15 mouse cellular contexts compared by ENCODE assay signal in genomic region chrX:100734359-100734758, GRCm38 (mm10). TPM values are rescaled to one million over a fixed set of nuclear protein-coding genes. Genes with fewer than 3 reads are reported as not detected.
"Had no signal": no experiment of that assay in that cellular context is flagged by ENCODE, and none has a peak within 500 bp of the region (broad histone marks: within the 10 kb centered on the region; RNA-seq: fewer than 3 reads in every experiment).

No protein-coding gene starts in this region.

- H3K27me3 ChIP-seq: neural tube, embryonic 12.5 days had no signal

- ATAC-seq: hindbrain, postnatal 0 days; liver, postnatal 0 days; midbrain, embryonic 15.5 days had no signal

- H3K9ac ChIP-seq: liver, embryonic 13.5 days; liver, postnatal 0 days; lung, embryonic 15.5 days; midbrain, embryonic 15.5 days; neural tube, embryonic 12.5 days; stomach, embryonic 15.5 days had no signal

- H3K4me3 ChIP-seq: left cerebral cortex, adult 2 months; limb, embryonic 10.5 days; liver, embryonic 13.5 days; lung, embryonic 15.5 days; megakaryocyte, embryonic 14.5 days; midbrain, embryonic 15.5 days; neural tube, embryonic 12.5 days; stomach, embryonic 15.5 days had no signal

- H3K27ac ChIP-seq: hindbrain, postnatal 0 days; left cerebral cortex, adult 2 months; limb, embryonic 10.5 days; liver, embryonic 13.5 days; lung, embryonic 15.5 days; macrophage; midbrain, embryonic 15.5 days; neural tube, embryonic 12.5 days; stomach, embryonic 15.5 days had no signal

- H3K4me1 ChIP-seq: liver, embryonic 13.5 days; stomach, embryonic 15.5 days had no signal

- H3K36me3 ChIP-seq: limb, embryonic 10.5 days; liver, embryonic 13.5 days; lung, embryonic 15.5 days; midbrain, embryonic 15.5 days; neural tube, embryonic 12.5 days; stomach, embryonic 15.5 days had no signal

- H3K4me2 ChIP-seq: liver, embryonic 13.5 days; lung, embryonic 15.5 days; midbrain, embryonic 11.5 days; midbrain, embryonic 15.5 days; neural tube, embryonic 12.5 days; stomach, embryonic 15.5 days had no signal

- DNase-seq: liver, embryonic 13.5 days; liver, postnatal 0 days; lung, postnatal 14 days; right cerebral cortex, postnatal 4 days; thymus, postnatal 36 days had no signal

- H3K9me3 ChIP-seq: limb, embryonic 10.5 days; liver, embryonic 13.5 days; lung, embryonic 15.5 days; megakaryocyte, embryonic 14.5 days; midbrain, embryonic 15.5 days; neural tube, embryonic 12.5 days; stomach, embryonic 15.5 days had no signal

RNA-seq across cellular contexts. Expression of gene Gdpd2, which starts 4.7 kb away (rescaled TPM):
- polyA plus RNA-seq: liver, postnatal 0 days; macrophage had no signal
